Mouse (Mus musculus): ENCODE measurements around the gene S100a8. TPM values are rescaled to one million over a fixed set of nuclear protein-coding genes. Genes with fewer than 3 reads are reported as not detected.

Gene S100a8
- polyA plus RNA-seq, 1 experiment from 2014 or later, result 5.3 TPM

DNA sequence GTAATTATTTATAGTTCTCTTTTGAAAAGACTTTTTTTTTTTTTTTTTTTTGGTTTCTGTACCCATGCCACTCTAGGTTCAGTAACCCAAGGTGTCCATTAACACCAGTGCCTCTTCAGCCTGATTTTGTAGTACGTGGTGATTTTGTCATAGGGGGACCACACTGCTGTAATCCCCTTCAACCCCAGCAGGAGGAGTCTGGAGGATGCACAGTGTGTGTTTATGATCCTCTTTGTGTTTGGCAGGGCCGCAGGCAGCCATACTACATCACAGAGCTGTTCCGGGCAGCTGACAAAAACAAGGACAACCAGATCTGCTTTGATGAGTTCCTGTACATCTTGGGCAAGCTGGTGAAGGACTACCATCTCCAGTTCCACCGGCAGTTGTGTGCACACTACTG lies 11.4 kb upstream of the S100a8 start:
- no peaks in the 10 kb centered on the region for H3K36me3 ChIP-seq (ENCODE audit: control insufficient read depth, insufficient read depth, low read length)
- H3K27ac ChIP-seq (ENCODE audit: low read depth, low read length), result no peak overlapping the region
- no peak overlapping the region for H3K4me3 ChIP-seq (ENCODE audit: low read depth, low read length)
- DNase-seq (ENCODE audit: low spot score) (no peak), ATAC-seq (ENCODE audit: insufficient read depth, low FRiP score, low TSS enrichment) (no peak)
- no peaks in the 10 kb centered on the region for H3K27me3 ChIP-seq (ENCODE audit: control insufficient read depth, insufficient read depth, low read length)
- H3K9me3 ChIP-seq (ENCODE audit: control insufficient read depth, low read length), result no peaks in the 10 kb centered on the region
- no peak overlapping the region for H3K9ac ChIP-seq (ENCODE audit: low read length)
- no peak overlapping the region for H3K4me2 ChIP-seq (ENCODE audit: low read depth)
- WGBS, result 76% methylated on average over 4 of the region's 4 CpGs
- H3K4me1 ChIP-seq (ENCODE audit: control insufficient read depth, insufficient read depth, low read length), result no peaks in the 10 kb centered on the region

GRCm38 (mm10) chr3:90659364-90660044 lies 9.3 kb upstream of the S100a8 start:
- H3K27me3 ChIP-seq (ENCODE audit: control insufficient read depth, insufficient read depth, low read length), result no peaks in the 10 kb centered on the region
- no peak for ATAC-seq (ENCODE audit: insufficient read depth, low FRiP score, low TSS enrichment)
- no peak overlapping the region for H3K4me2 ChIP-seq (ENCODE audit: low read depth)
- H3K27ac ChIP-seq (ENCODE audit: low read depth, low read length), result no peak overlapping the region
- H3K4me1 ChIP-seq (ENCODE audit: control insufficient read depth, insufficient read depth, low read length), result no peaks in the 10 kb centered on the region
- H3K9ac ChIP-seq (ENCODE audit: low read length), result no peak overlapping the region
- H3K36me3 ChIP-seq (ENCODE audit: control insufficient read depth, insufficient read depth, low read length), result no peaks in the 10 kb centered on the region
- H3K4me3 ChIP-seq (ENCODE audit: low read depth, low read length), result no peak overlapping the region
- no peaks in the 10 kb centered on the region for H3K9me3 ChIP-seq (ENCODE audit: control insufficient read depth, low read length)
- DNase-seq (ENCODE audit: low spot score), result no peak

GRCm38 (mm10) chr3:90664219-90664618 lies 4.6 kb upstream of the S100a8 start:
- Histone ChIP-seq H3K27ac (ENCODE audit: low read depth, low read length) (no peak overlapping the region), H3K27me3 (ENCODE audit: control insufficient read depth, insufficient read depth, low read length) (no peaks in the 10 kb centered on the region), H3K9me3 (ENCODE audit: control insufficient read depth, low read length) (no peaks in the 10 kb centered on the region), H3K36me3 (ENCODE audit: control insufficient read depth, insufficient read depth, low read length) (no peaks in the 10 kb centered on the region), H3K4me2 (ENCODE audit: low read depth) (no peak overlapping the region), H3K9ac (ENCODE audit: low read length) (no peak overlapping the region), H3K4me3 (ENCODE audit: low read depth, low read length) (no peak overlapping the region), H3K4me1 (ENCODE audit: control insufficient read depth, insufficient read depth, low read length) (no peaks in the 10 kb centered on the region)
- WGBS, result 87% methylated on average over 2 of the region's 2 CpGs
- no peak for ATAC-seq (ENCODE audit: insufficient read depth, low FRiP score, low TSS enrichment)
- DNase-seq (ENCODE audit: low spot score), result no peak

- no peak for ATAC-seq (ENCODE audit: insufficient read depth, low FRiP score, low TSS enrichment)
- 71% methylated on average over 3 of the region's 3 CpGs for WGBS
Measured at GRCm38 (mm10) chr3:90678656-90679055, 9.9 kb downstream of the S100a8 start.

GRCm38 (mm10) chr3:90683929-90684328 lies 15.2 kb downstream of the S100a8 start:
- no peaks in the 10 kb centered on the region for H3K36me3 ChIP-seq (ENCODE audit: control insufficient read depth, insufficient read depth, low read length)
- no peaks in the 10 kb centered on the region for H3K4me1 ChIP-seq (ENCODE audit: control insufficient read depth, insufficient read depth, low read length)
- H3K9ac ChIP-seq (ENCODE audit: low read length), result no peak overlapping the region
- WGBS, result 95% methylated on average over 3 of the region's 3 CpGs
- H3K9me3 ChIP-seq (ENCODE audit: control insufficient read depth, low read length), result no peaks in the 10 kb centered on the region
- no peak overlapping the region for H3K4me3 ChIP-seq (ENCODE audit: low read depth, low read length)
- no peaks in the 10 kb centered on the region for H3K27me3 ChIP-seq (ENCODE audit: control insufficient read depth, insufficient read depth, low read length)
- ATAC-seq (ENCODE audit: insufficient read depth, low FRiP score, low TSS enrichment) (no peak), DNase-seq (ENCODE audit: low spot score) (no peak)
- no peak overlapping the region for H3K4me2 ChIP-seq (ENCODE audit: low read depth)
- no peak overlapping the region for H3K27ac ChIP-seq (ENCODE audit: low read depth, low read length)

More at GRCm38 (mm10) chr3:90678656-90679055, 9.9 kb downstream of the S100a8 start:
- no peak overlapping the region for H3K27ac ChIP-seq (ENCODE audit: low read depth, low read length)
- no peaks in the 10 kb centered on the region for H3K4me1 ChIP-seq (ENCODE audit: control insufficient read depth, insufficient read depth, low read length)
- no peak for DNase-seq (ENCODE audit: low spot score)
- no peak overlapping the region for H3K9ac ChIP-seq (ENCODE audit: low read length)
- no peaks in the 10 kb centered on the region for H3K27me3 ChIP-seq (ENCODE audit: control insufficient read depth, insufficient read depth, low read length)
- no peak overlapping the region for H3K4me2 ChIP-seq (ENCODE audit: low read depth)
- no peak overlapping the region for H3K4me3 ChIP-seq (ENCODE audit: low read depth, low read length)
- H3K36me3 ChIP-seq (ENCODE audit: control insufficient read depth, insufficient read depth, low read length), result no peaks in the 10 kb centered on the region
- no peaks in the 10 kb centered on the region for H3K9me3 ChIP-seq (ENCODE audit: control insufficient read depth, low read length)

DNA sequence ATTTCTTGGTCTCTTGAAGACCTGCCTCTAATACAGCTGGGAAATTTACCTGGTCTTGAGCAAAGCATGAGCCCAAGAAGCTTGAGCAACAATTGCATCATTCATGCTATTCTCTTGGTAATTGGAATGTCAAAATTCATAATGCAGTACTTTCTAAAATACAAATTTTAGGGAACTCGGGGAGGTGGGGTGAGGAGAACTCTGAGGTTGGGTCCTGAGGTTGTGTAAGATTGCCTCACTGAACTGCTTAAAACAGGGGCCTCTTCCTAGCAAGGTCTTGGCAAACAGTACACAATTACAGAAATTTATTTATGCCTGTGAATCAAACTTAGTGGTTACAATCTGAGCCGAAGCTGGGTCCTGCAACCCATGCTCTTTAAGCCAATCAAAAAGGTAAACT lies 18.1 kb downstream of the S100a8 start:
- no peaks in the 10 kb centered on the region for H3K36me3 ChIP-seq (ENCODE audit: control insufficient read depth, insufficient read depth, low read length)
- H3K9ac ChIP-seq (ENCODE audit: low read length), result no peak overlapping the region
- H3K4me2 ChIP-seq (ENCODE audit: low read depth), result no peak overlapping the region
- DNase-seq (ENCODE audit: low spot score) (no peak), ATAC-seq (ENCODE audit: insufficient read depth, low FRiP score, low TSS enrichment) (no peak)
- H3K4me3 ChIP-seq (ENCODE audit: low read depth, low read length), result no peak overlapping the region
- H3K27ac ChIP-seq (ENCODE audit: low read depth, low read length), result no peak overlapping the region
- no peaks in the 10 kb centered on the region for H3K27me3 ChIP-seq (ENCODE audit: control insufficient read depth, insufficient read depth, low read length)
- WGBS, result 81% methylated on average over 2 of the region's 2 CpGs
- no peaks in the 10 kb centered on the region for H3K4me1 ChIP-seq (ENCODE audit: control insufficient read depth, insufficient read depth, low read length)
- no peaks in the 10 kb centered on the region for H3K9me3 ChIP-seq (ENCODE audit: control insufficient read depth, low read length)

- Histone ChIP-seq H3K9me3 (ENCODE audit: control insufficient read depth, low read length) (no peaks in the 10 kb centered on the region), H3K9ac (ENCODE audit: low read length) (no peak overlapping the region), H3K4me2 (ENCODE audit: low read depth) (no peak overlapping the region), H3K36me3 (ENCODE audit: control insufficient read depth, insufficient read depth, low read length) (no peaks in the 10 kb centered on the region), H3K27ac (ENCODE audit: low read depth, low read length) (no peak overlapping the region), H3K27me3 (ENCODE audit: control insufficient read depth, insufficient read depth, low read length) (no peaks in the 10 kb centered on the region), H3K4me3 (ENCODE audit: low read depth, low read length) (no peak overlapping the region), H3K4me1 (ENCODE audit: control insufficient read depth, insufficient read depth, low read length) (no peaks in the 10 kb centered on the region)
- DNase-seq (ENCODE audit: low spot score), result no peak
- no peak for ATAC-seq (ENCODE audit: insufficient read depth, low FRiP score, low TSS enrichment)
- WGBS, result 81% methylated on average over 2 of the region's 2 CpGs
Measured at GRCm38 (mm10) chr3:90693496-90693895, 24.7 kb downstream of the S100a8 start.

DNA sequence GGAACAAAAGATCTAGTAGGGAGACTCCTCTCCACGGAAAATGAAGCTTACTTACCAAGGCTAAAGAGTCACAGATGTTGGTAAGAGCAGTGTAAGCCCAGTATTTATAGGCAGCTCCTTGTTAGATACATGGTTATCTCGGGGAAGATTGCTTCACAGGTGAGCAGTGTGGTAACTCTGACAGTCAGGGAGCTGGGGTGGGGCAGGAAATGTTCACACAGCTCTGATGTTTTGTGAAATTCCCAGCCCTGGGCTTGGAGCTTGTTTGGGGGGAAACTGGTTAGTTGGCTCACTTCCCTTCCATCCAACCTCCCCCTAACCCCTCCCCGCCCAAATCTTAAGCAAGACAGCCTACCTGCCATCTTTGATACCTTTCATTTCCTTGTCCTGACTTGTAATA lies 26.8 kb downstream of the S100a8 start, which contains the start of gene S100a9:
S100a9 (minus strand) TSS at position 109 of the 400 bp plus-strand sequence.
- Histone ChIP-seq H3K4me2 (ENCODE audit: low read depth) (no peak within 1 kb of the TSS), H3K4me1 (ENCODE audit: control insufficient read depth, insufficient read depth, low read length) (no peaks in the 10 kb centered on the region), H3K9me3 (ENCODE audit: control insufficient read depth, low read length) (no peaks in the 10 kb centered on the region), H3K27me3 (ENCODE audit: control insufficient read depth, insufficient read depth, low read length) (no peaks in the 10 kb centered on the region), H3K9ac (ENCODE audit: low read length) (no peak within 1 kb of the TSS), H3K36me3 (ENCODE audit: control insufficient read depth, insufficient read depth, low read length) (no peaks in the 10 kb centered on the region), H3K27ac (ENCODE audit: low read depth, low read length) (no peak within 1 kb of the TSS), H3K4me3 (ENCODE audit: low read depth, low read length) (no peak within 1 kb of the TSS)
- DNase-seq (ENCODE audit: low spot score), result no peak
- ATAC-seq (ENCODE audit: insufficient read depth, low FRiP score, low TSS enrichment), result no peak
- 68% methylated on average over 3 of the region's 3 CpGs for WGBS

GRCm38 (mm10) chr3:90702244-90702643 lies 33.5 kb downstream of the S100a8 start:
- ATAC-seq (ENCODE audit: insufficient read depth, low FRiP score, low TSS enrichment) (no peak), DNase-seq (ENCODE audit: low spot score) (no peak)
- Histone ChIP-seq H3K27ac (ENCODE audit: low read depth, low read length) (no peak overlapping the region), H3K36me3 (ENCODE audit: control insufficient read depth, insufficient read depth, low read length) (no peaks in the 10 kb centered on the region), H3K4me3 (ENCODE audit: low read depth, low read length) (no peak overlapping the region), H3K4me1 (ENCODE audit: control insufficient read depth, insufficient read depth, low read length) (no peaks in the 10 kb centered on the region), H3K9ac (ENCODE audit: low read length) (no peak overlapping the region), H3K4me2 (ENCODE audit: low read depth) (no peak overlapping the region), H3K9me3 (ENCODE audit: control insufficient read depth, low read length) (no peaks in the 10 kb centered on the region), H3K27me3 (ENCODE audit: control insufficient read depth, insufficient read depth, low read length) (no peaks in the 10 kb centered on the region)
- 92% methylated on average over 2 of the region's 2 CpGs for WGBS
